Mouse (Mus musculus) urinary bladder, postnatal 4 days (tissue): ENCODE measurements around the gene Olfr1423.
"Not testable (repeated sequence)": the region's sequence is repeated elsewhere in the genome, so short reads cannot be mapped to it uniquely, and the experiment has no call there.

Experiments
- DNase-seq, 2 experiments: peaks; one replicate each; pipeline ENCODE4 v3.0.0; 2021 to 2022; ENCODE audit warnings: low spot score in 2 of 2

Olfr1423 gene

GRCm38 (mm10) chr19:12007105-12007931, 33.8 kb downstream of the Olfr1423 start:
- peak in 1 of 2 experiments; percentile 31 for DNase-seq

- no peak for DNase-seq
These were observed 34.7 kb downstream of the Olfr1423 start for GRCm38 (mm10) chr19:12006361-12006947.

GRCm38 (mm10) chr19:12005376-12006360, 35.4 kb downstream of the Olfr1423 start:
- DNase-seq: peak; percentile 72 to 81

- no peak for DNase-seq
These were observed 36.7 kb downstream of the Olfr1423 start for GRCm38 (mm10) chr19:12004216-12005008.

- no peak for DNase-seq
These were observed 37.5 kb downstream of the Olfr1423 start for GRCm38 (mm10) chr19:12003568-12003967.

- no peak for DNase-seq
These were observed 38.3 kb downstream of the Olfr1423 start for GRCm38 (mm10) chr19:12002791-12003190.

- DNase-seq: no peak
These were observed 39.0 kb downstream of the Olfr1423 start for GRCm38 (mm10) chr19:12002125-12002524.

- DNase-seq: no peak
These were observed 39.4 kb downstream of the Olfr1423 start for GRCm38 (mm10) chr19:12001686-12002085.

- DNase-seq: no peak
These were observed 45.2 kb downstream of the Olfr1423 start for GRCm38 (mm10) chr19:11995722-11996448.

- DNase-seq: no peak
These were observed 46.2 kb downstream of the Olfr1423 start for GRCm38 (mm10) chr19:11994703-11995431.

GRCm38 (mm10) chr19:11992441-11993029, 48.6 kb downstream of the Olfr1423 start:
- no peak for DNase-seq

GRCm38 (mm10) chr19:11992034-11992433, 49.1 kb downstream of the Olfr1423 start:
- DNase-seq: no peak

GRCm38 (mm10) chr19:11989334-11989733, 51.8 kb downstream of the Olfr1423 start:
- DNase-seq: no peak

- DNase-seq: no peak
These were observed 53.3 kb downstream of the Olfr1423 start for GRCm38 (mm10) chr19:11987841-11988240.

GRCm38 (mm10) chr19:11984614-11985013, 56.5 kb downstream of the Olfr1423 start:
- DNase-seq: not testable (repeated sequence)
